Mouse (Mus musculus) intestine, embryonic 15.5 days (tissue): ENCODE results near the gene Sept5. TPM values are rescaled to one million over a fixed set of nuclear protein-coding genes. Genes with fewer than 3 reads are reported as not detected.

ENCODE experiments used
- ATAC-seq: fragments of 200-750 bp; cut with Nextera tagmentation; 2 replicates; pipeline ENCODE4 v1.8.0; 2017; ENCODE audit warnings: moderate TSS enrichment, moderate library complexity
- H3K27ac ChIP-seq: fragments of 300-500 bp; sonication (generic); 2 replicates; pipeline ENCODE4 v1.5.1; 2015; ENCODE audit warnings: mild to moderate bottlenecking, inconsistent platforms
- H3K27me3 ChIP-seq: fragments of 300-500 bp; sonication (generic); replicated peaks from 2 replicates; pipeline ENCODE4 v1.6.1; 2015; ENCODE audit warnings: inconsistent platforms
- H3K36me3 ChIP-seq: fragments of 300-500 bp; sonication (generic); 2 replicates; pipeline ENCODE4 v1.6.1; 2015; ENCODE audit warnings: inconsistent platforms
- H3K4me1 ChIP-seq: fragments of 300-500 bp; sonication (generic); replicated peaks from 2 replicates; pipeline ENCODE4 v1.6.1; 2015; ENCODE audit warnings: inconsistent platforms
- H3K4me2 ChIP-seq: fragments of 300-500 bp; sonication (generic); replicated peaks from 2 replicates; pipeline ENCODE4 v1.6.1; 2015; ENCODE audit warnings: mild to moderate bottlenecking, inconsistent platforms
- H3K4me3 ChIP-seq: fragments of 300-500 bp; sonication (generic); replicated peaks from 2 replicates; pipeline ENCODE4 v1.5.1; 2015; ENCODE audit warnings: inconsistent platforms
- H3K9ac ChIP-seq: fragments of 300-500 bp; sonication (generic); 2 replicates; pipeline ENCODE4 v1.6.1; 2015; ENCODE audit warnings: inconsistent platforms
- H3K9me3 ChIP-seq: fragments of 300-500 bp; sonication (generic); 2 replicates; pipeline ENCODE4 v1.6.1; 2016; ENCODE audit warnings: inconsistent platforms
- WGBS: fragments of 180-500 bp; shearing (Covaris S2); methylation state at CpG from one replicate; pipeline ENCODE4 v1.1.7; 2015; 5-methylcytosine and 5-hydroxymethylcytosine counted together
- polyA plus RNA-seq: library from polyadenylated mRNA; unstranded; fragments of >200 nt; fragmentation: Nextera tagmentation; extraction: Ambion mirVana; gene quantifications from 2 replicates; pipeline ENCODE4 v1.2.1, GENCODE M21; 2015

Sept5 gene
- polyA plus RNA-seq, 1 experiment from 2014 or later, result 39.0 TPM

GRCm38 (mm10) chr16:18644485-18644884 lies 14.7 kb upstream of the Sept5 start:
- no peak overlapping the region for H3K27ac ChIP-seq
- no peaks in the 10 kb centered on the region for H3K27me3 ChIP-seq
- H3K9me3 ChIP-seq, result no peaks in the 10 kb centered on the region
- no peak overlapping the region for H3K9ac ChIP-seq
- H3K4me2 ChIP-seq, result no peak overlapping the region
- WGBS, result 65% methylated on average over 4 of the region's 4 CpGs
- H3K4me3 ChIP-seq, result no peak overlapping the region
- no peaks in the 10 kb centered on the region for H3K4me1 ChIP-seq
- ATAC-seq, result peak; percentile 52
- H3K36me3 ChIP-seq, result no peaks in the 10 kb centered on the region

- no peaks in the 10 kb centered on the region for H3K36me3 ChIP-seq
Measured at GRCm38 (mm10) chr16:18643406-18643998, 13.7 kb upstream of the Sept5 start.

GRCm38 (mm10) chr16:18642897-18643296 lies 13.1 kb upstream of the Sept5 start:
- H3K4me3 ChIP-seq, result no peak overlapping the region
- H3K4me2 ChIP-seq, result no peak overlapping the region
- no peak overlapping the region for H3K9ac ChIP-seq
- no peaks in the 10 kb centered on the region for H3K9me3 ChIP-seq
- ATAC-seq, result no peak
- H3K36me3 ChIP-seq, result no peaks in the 10 kb centered on the region
- H3K4me1 ChIP-seq, result no peaks in the 10 kb centered on the region
- H3K27ac ChIP-seq, result no peak overlapping the region
- 80% methylated on average over 4 of the region's 4 CpGs for WGBS
- no peaks in the 10 kb centered on the region for H3K27me3 ChIP-seq

More at GRCm38 (mm10) chr16:18643406-18643998, 13.7 kb upstream of the Sept5 start:
- 75% methylated on average over 11 of the region's 11 CpGs for WGBS
- no peak overlapping the region for H3K4me3 ChIP-seq
- no peak overlapping the region for H3K4me2 ChIP-seq
- H3K9ac ChIP-seq, result no peak overlapping the region
- H3K27ac ChIP-seq, result no peak overlapping the region
- H3K27me3 ChIP-seq, result no peaks in the 10 kb centered on the region
- ATAC-seq, result no peak
- H3K9me3 ChIP-seq, result no peaks in the 10 kb centered on the region
- H3K4me1 ChIP-seq, result no peaks in the 10 kb centered on the region

GRCm38 (mm10) chr16:18642291-18642690 lies 12.5 kb upstream of the Sept5 start:
- H3K4me3 ChIP-seq, result no peak overlapping the region
- H3K27me3 ChIP-seq, result no peaks in the 10 kb centered on the region
- WGBS, result 51% methylated on average over 7 of the region's 7 CpGs
- no peaks in the 10 kb centered on the region for H3K4me1 ChIP-seq
- no peak overlapping the region for H3K4me2 ChIP-seq
- no peak overlapping the region for H3K27ac ChIP-seq
- no peaks in the 10 kb centered on the region for H3K36me3 ChIP-seq
- no peaks in the 10 kb centered on the region for H3K9me3 ChIP-seq
- no peak overlapping the region for H3K9ac ChIP-seq
- ATAC-seq, result no peak

GRCm38 (mm10) chr16:18639382-18639929 lies 9.7 kb upstream of the Sept5 start:
- Histone ChIP-seq H3K27ac (peak overlapping the region; percentile 59), H3K4me1 (no peaks in the 10 kb centered on the region), H3K27me3 (no peaks in the 10 kb centered on the region), H3K36me3 (no peaks in the 10 kb centered on the region), H3K4me2 (no peak overlapping the region), H3K9ac (no peak overlapping the region), H3K9me3 (no peaks in the 10 kb centered on the region), H3K4me3 (no peak overlapping the region)
- 41% methylated on average over 1 of the region's 1 CpGs for WGBS
- ATAC-seq, result peak; percentile 91

GRCm38 (mm10) chr16:18638396-18638795 lies 8.6 kb upstream of the Sept5 start:
- H3K9me3 ChIP-seq, result no peaks in the 10 kb centered on the region
- WGBS, result 51% methylated on average over 2 of the region's 2 CpGs
- no peaks in the 10 kb centered on the region for H3K36me3 ChIP-seq
- H3K9ac ChIP-seq, result no peak overlapping the region
- H3K27me3 ChIP-seq, result no peaks in the 10 kb centered on the region
- ATAC-seq, result no peak
- H3K27ac ChIP-seq, result no peak overlapping the region
- no peak overlapping the region for H3K4me2 ChIP-seq
- no peak overlapping the region for H3K4me3 ChIP-seq
- H3K4me1 ChIP-seq, result no peaks in the 10 kb centered on the region

- Histone ChIP-seq H3K36me3 (no peaks in the 10 kb centered on the region), H3K4me1 (0 out of 2 replicates have a peak, but pooled peaks cover 5% of the 10 kb centered on the region), H3K27ac (no peak overlapping the region), H3K4me3 (no peak overlapping the region), H3K4me2 (no peak overlapping the region), H3K27me3 (no peaks in the 10 kb centered on the region), H3K9ac (no peak overlapping the region), H3K9me3 (no peaks in the 10 kb centered on the region)
- 63% methylated on average over 3 of the region's 3 CpGs for WGBS
- no peak for ATAC-seq
Measured at GRCm38 (mm10) chr16:18636804-18637203, 7.0 kb upstream of the Sept5 start.

- WGBS, result 82% methylated on average over 5 of the region's 5 CpGs
- ATAC-seq, result no peak
- no peak overlapping the region for H3K4me3 ChIP-seq
- H3K27ac ChIP-seq, result no peak overlapping the region
- no peaks in the 10 kb centered on the region for H3K9me3 ChIP-seq
- H3K27me3 ChIP-seq, result no peaks in the 10 kb centered on the region
- H3K9ac ChIP-seq, result no peak overlapping the region
- no peak overlapping the region for H3K4me2 ChIP-seq
- 0 out of 2 replicates have a peak, but pooled peaks cover 5% of the 10 kb centered on the region for H3K4me1 ChIP-seq
- no peaks in the 10 kb centered on the region for H3K36me3 ChIP-seq
Measured at GRCm38 (mm10) chr16:18636401-18636800, 6.6 kb upstream of the Sept5 start.

GRCm38 (mm10) chr16:18633333-18633732 lies 3.6 kb upstream of the Sept5 start:
- H3K36me3 ChIP-seq, result no peaks in the 10 kb centered on the region
- ATAC-seq, result no peak
- 23% methylated on average over 1 of the region's 1 CpGs for WGBS
- H3K9ac ChIP-seq, result no peak overlapping the region
- H3K27ac ChIP-seq, result no peak overlapping the region
- H3K9me3 ChIP-seq, result no peaks in the 10 kb centered on the region
- no peaks in the 10 kb centered on the region for H3K27me3 ChIP-seq
- H3K4me3 ChIP-seq, result no peak overlapping the region
- H3K4me2 ChIP-seq, result no peak overlapping the region
- H3K4me1 ChIP-seq, result peaks cover 15% of the 10 kb centered on the region

GRCm38 (mm10) chr16:18632816-18633215 lies 3.1 kb upstream of the Sept5 start:
- Histone ChIP-seq H3K27ac (no peak overlapping the region), H3K9ac (no peak overlapping the region), H3K4me1 (peaks cover 20% of the 10 kb centered on the region), H3K9me3 (no peaks in the 10 kb centered on the region), H3K4me3 (no peak overlapping the region), H3K36me3 (no peaks in the 10 kb centered on the region), H3K4me2 (no peak overlapping the region), H3K27me3 (no peaks in the 10 kb centered on the region)
- no peak for ATAC-seq
- 70% methylated on average over 2 of the region's 2 CpGs for WGBS

- no peak overlapping the region for H3K9ac ChIP-seq
- ATAC-seq, result no peak
- no peak overlapping the region for H3K4me2 ChIP-seq
- WGBS, result 46% methylated on average over 3 of the region's 3 CpGs
- no peaks in the 10 kb centered on the region for H3K9me3 ChIP-seq
- H3K27me3 ChIP-seq, result 0 out of 2 replicates have a peak, but pooled peaks cover 3% of the 10 kb centered on the region
- H3K4me1 ChIP-seq, result peaks cover 28% of the 10 kb centered on the region
- H3K4me3 ChIP-seq, result no peak overlapping the region
- no peak overlapping the region for H3K27ac ChIP-seq
- no peaks in the 10 kb centered on the region for H3K36me3 ChIP-seq
Measured at GRCm38 (mm10) chr16:18632059-18632458, 2.3 kb upstream of the Sept5 start.

- no peak overlapping the region for H3K4me3 ChIP-seq
- 55% methylated on average over 7 of the region's 7 CpGs for WGBS
- peaks cover 35% of the 10 kb centered on the region for H3K4me1 ChIP-seq
- no peaks in the 10 kb centered on the region for H3K36me3 ChIP-seq
- no peak overlapping the region for H3K27ac ChIP-seq
- ATAC-seq, result no peak
- H3K4me2 ChIP-seq, result no peak overlapping the region
- no peak overlapping the region for H3K9ac ChIP-seq
- no peaks in the 10 kb centered on the region for H3K9me3 ChIP-seq
- 0 out of 2 replicates have a peak, but pooled peaks cover 3% of the 10 kb centered on the region for H3K27me3 ChIP-seq
Measured at GRCm38 (mm10) chr16:18631141-18631540, 1.4 kb upstream of the Sept5 start.

GRCm38 (mm10) chr16:18630291-18630690 lies 537 bp upstream of the Sept5 start:
- H3K4me2 ChIP-seq, result peak overlapping the region; percentile 88
- H3K4me3 ChIP-seq, result peak overlapping the region; percentile 81
- peak overlapping the region; percentile 13; the same call in 1 of the 2 replicates for H3K27ac ChIP-seq
- no peaks in the 10 kb centered on the region for H3K36me3 ChIP-seq
- H3K9me3 ChIP-seq, result no peaks in the 10 kb centered on the region
- 51% methylated on average over 5 of the region's 5 CpGs for WGBS
- peak overlapping the region; percentile 79 for H3K9ac ChIP-seq
- H3K4me1 ChIP-seq, result peaks cover 39% of the 10 kb centered on the region
- H3K27me3 ChIP-seq, result peaks cover 7% of the 10 kb centered on the region
- ATAC-seq, result 0 out of 2 replicates have a peak, but pooled peaks have one; percentile 1
